Mouse (Mus musculus) hindbrain, embryonic 14.5 days (tissue): ENCODE data around the gene H2-Ke6. TPM values are rescaled to one million over a fixed set of nuclear protein-coding genes. Genes with fewer than 3 reads are reported as not detected.

Source experiments
- ATAC-seq: fragments of 200-750 bp; cut with Nextera tagmentation; 2 replicates; pipeline ENCODE4 v1.8.0; 2017; ENCODE audit warnings: moderate number of reproducible peaks, mild to moderate bottlenecking, moderate TSS enrichment, moderate library complexity; ENCODE audit not compliant: low FRiP score
- DNase-seq: peaks from one replicate; pipeline ENCODE4 v3.0.0-alpha.2; 2015; ENCODE audit warnings: low spot score
- H3K27ac ChIP-seq: fragments of 300-500 bp; sonication (generic); 2 replicates; pipeline ENCODE4 v1.5.1; 2014; ENCODE audit warnings: mild to moderate bottlenecking, moderate library complexity
- H3K27me3 ChIP-seq: fragments of 300-500 bp; sonication (generic); 2 replicates; pipeline ENCODE4 v1.6.1; 2014; ENCODE audit warnings: mild to moderate bottlenecking, low read length, mixed read lengths; ENCODE audit not compliant: control insufficient read depth, insufficient read depth
- H3K36me3 ChIP-seq: fragments of 300-500 bp; sonication (generic); replicated peaks from 2 replicates; pipeline ENCODE4 v1.6.1; 2014; ENCODE audit not compliant: control insufficient read depth, insufficient read depth
- H3K4me1 ChIP-seq: fragments of 300-500 bp; sonication (generic); replicated peaks from 2 replicates; pipeline ENCODE4 v1.6.1; 2014; ENCODE audit warnings: antibody characterized with exemption, low read length, mixed read lengths; ENCODE audit not compliant: control insufficient read depth, insufficient read depth
- H3K4me2 ChIP-seq: fragments of 300-500 bp; sonication (generic); replicated peaks from 2 replicates; pipeline ENCODE4 v1.6.1; 2014; ENCODE audit warnings: mild to moderate bottlenecking, moderate library complexity
- H3K4me3 ChIP-seq: fragments of 300-500 bp; sonication (generic); replicated peaks from 2 replicates; pipeline ENCODE4 v1.5.1; 2014; ENCODE audit warnings: mild to moderate bottlenecking, low read length
- H3K9ac ChIP-seq: fragments of 300-500 bp; sonication (generic); 2 replicates; pipeline ENCODE4 v1.6.1; 2014
- H3K9me3 ChIP-seq: fragments of 300-500 bp; sonication (generic); 2 replicates; pipeline ENCODE4 v1.6.1; 2016; ENCODE audit warnings: low read length; ENCODE audit not compliant: control insufficient read depth
- WGBS: fragments of 180-500 bp; shearing (Covaris S2); extraction: QIAGEN DNeasy Blood & Tissue Kit; methylation state at CpG from one replicate; pipeline ENCODE4 v1.1.7; 2014; 5-methylcytosine and 5-hydroxymethylcytosine counted together
- polyA plus RNA-seq: library from polyadenylated mRNA; unstranded; fragments of >200 nt; fragmentation: Nextera tagmentation; extraction: Ambion mirVana; gene quantifications from 2 replicates; pipeline ENCODE4 v1.2.1, GENCODE M21; 2014

Gene H2-Ke6
- polyA plus RNA-seq, 1 experiment from 2014 or later = 67.3 TPM

GRCm38 (mm10) chr17:34024861-34025755 lies 2.8 kb downstream of the H2-Ke6 start:
- Histone ChIP-seq H3K4me3 (peak overlapping the region; percentile 92), H3K4me2 (peak overlapping the region; percentile 83), H3K27me3 (no peaks in the 10 kb centered on the region), H3K27ac (peak overlapping the region; percentile 99), H3K9ac (peak overlapping the region; percentile 97), H3K4me1 (peaks cover 53% of the 10 kb centered on the region), H3K36me3 (peaks cover 44% of the 10 kb centered on the region), H3K9me3 (0 out of 2 replicates have a peak, but pooled peaks cover 2% of the 10 kb centered on the region)
- ATAC-seq (peak; percentile 1; the same call in 1 of the 2 replicates), DNase-seq (peak; percentile 50)
- under 1% methylated on average over 47 of the region's 57 CpGs for WGBS

- Histone ChIP-seq H3K4me2 (peak within 1 kb of the TSS; percentile 83), H3K9me3 (0 out of 2 replicates have a peak, but pooled peaks cover 3% of the 10 kb centered on the region), H3K27ac (peak within 1 kb of the TSS; percentile 99), H3K36me3 (peaks cover 39% of the 10 kb centered on the region), H3K27me3 (no peaks in the 10 kb centered on the region), H3K4me3 (peak within 1 kb of the TSS; percentile 92), H3K9ac (peak within 1 kb of the TSS; percentile 97), H3K4me1 (peaks cover 45% of the 10 kb centered on the region)
- DNase-seq (peak; percentile 86), ATAC-seq (peak; percentile 81)
- WGBS = under 1% methylated on average over 48 of the region's 58 CpGs
These were observed 3.5 kb downstream of the H2-Ke6 start, which contains the start of gene Ring1 for GRCm38 (mm10) chr17:34024317-34024821. TSS of gene Ring1 (minus strand) at chr17:34024680.

DNA sequence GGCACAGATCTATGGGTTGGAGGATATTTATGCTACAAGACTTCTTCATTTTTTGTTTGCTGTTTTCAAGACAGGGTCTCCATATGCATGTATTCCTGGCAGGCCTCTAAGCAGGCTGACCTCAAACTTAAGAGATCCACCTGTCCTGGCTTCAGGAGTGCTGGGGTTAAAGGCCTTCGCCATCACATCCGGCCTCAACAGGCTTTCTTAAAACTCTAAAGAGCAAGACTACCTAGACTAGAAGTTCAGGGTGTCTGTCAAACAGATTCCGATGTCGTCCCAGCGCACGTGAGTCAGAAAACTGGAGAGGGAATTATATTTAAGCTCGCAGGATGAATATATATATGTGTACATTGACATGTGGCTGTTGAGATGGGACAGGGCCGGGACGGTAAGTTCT lies 4.2 kb downstream of the H2-Ke6 start:
- 67% methylated on average over 9 of the region's 9 CpGs for WGBS
- no peak for ATAC-seq
- Histone ChIP-seq H3K27ac (peak overlapping the region; percentile 99), H3K27me3 (no peaks in the 10 kb centered on the region), H3K36me3 (peaks cover 32% of the 10 kb centered on the region), H3K9me3 (0 out of 2 replicates have a peak, but pooled peaks cover 3% of the 10 kb centered on the region), H3K4me1 (peaks cover 39% of the 10 kb centered on the region), H3K4me3 (peak overlapping the region; percentile 92), H3K4me2 (peak overlapping the region; percentile 83), H3K9ac (peak overlapping the region; percentile 97)
- no peak for DNase-seq

- H3K9me3 ChIP-seq = 0 out of 2 replicates have a peak, but pooled peaks cover 3% of the 10 kb centered on the region
- 98% methylated on average over 20 of the region's 20 CpGs for WGBS
- DNase-seq = no peak
- 0 out of 2 replicates have a peak overlapping the region, but pooled peaks have one; percentile 97 for H3K9ac ChIP-seq
- H3K4me2 ChIP-seq = no peak overlapping the region
- no peak overlapping the region for H3K4me3 ChIP-seq
- ATAC-seq = no peak
- H3K36me3 ChIP-seq = peaks cover 26% of the 10 kb centered on the region
- H3K27me3 ChIP-seq = no peaks in the 10 kb centered on the region
- H3K4me1 ChIP-seq = peaks cover 33% of the 10 kb centered on the region
- no peak overlapping the region for H3K27ac ChIP-seq
These were observed 4.9 kb downstream of the H2-Ke6 start for GRCm38 (mm10) chr17:34022987-34023386.

- 93% methylated on average over 11 of the region's 14 CpGs for WGBS
These were observed 5.5 kb downstream of the H2-Ke6 start for GRCm38 (mm10) chr17:34022414-34022783.

GRCm38 (mm10) chr17:34021539-34022413 lies 6.1 kb downstream of the H2-Ke6 start:
- DNase-seq = no peak
- ATAC-seq = no peak
- H3K9me3 ChIP-seq = 0 out of 2 replicates have a peak, but pooled peaks cover 3% of the 10 kb centered on the region
- 97% methylated on average over 23 of the region's 23 CpGs for WGBS
- H3K27me3 ChIP-seq = no peaks in the 10 kb centered on the region
- H3K4me1 ChIP-seq = peaks cover 23% of the 10 kb centered on the region
- H3K9ac ChIP-seq = no peak overlapping the region
- no peak overlapping the region for H3K4me3 ChIP-seq
- no peak overlapping the region for H3K27ac ChIP-seq
- H3K4me2 ChIP-seq = no peak overlapping the region
- H3K36me3 ChIP-seq = peaks cover 26% of the 10 kb centered on the region

More at GRCm38 (mm10) chr17:34022414-34022783, 5.5 kb downstream of the H2-Ke6 start:
- H3K9ac ChIP-seq = no peak overlapping the region
- H3K4me1 ChIP-seq = peaks cover 29% of the 10 kb centered on the region
- no peak for ATAC-seq
- H3K4me2 ChIP-seq = no peak overlapping the region
- no peak for DNase-seq
- H3K27me3 ChIP-seq = no peaks in the 10 kb centered on the region
- 0 out of 2 replicates have a peak, but pooled peaks cover 3% of the 10 kb centered on the region for H3K9me3 ChIP-seq
- H3K27ac ChIP-seq = no peak overlapping the region
- H3K36me3 ChIP-seq = peaks cover 26% of the 10 kb centered on the region
- no peak overlapping the region for H3K4me3 ChIP-seq

- WGBS = 95% methylated on average over 8 of the region's 8 CpGs
- Histone ChIP-seq H3K4me3 (no peak overlapping the region), H3K36me3 (peaks cover 4% of the 10 kb centered on the region; the same call in 1 of the 2 replicates), H3K4me2 (no peak overlapping the region), H3K27ac (no peak overlapping the region), H3K9me3 (no peaks in the 10 kb centered on the region), H3K9ac (no peak overlapping the region), H3K4me1 (no peaks in the 10 kb centered on the region), H3K27me3 (no peaks in the 10 kb centered on the region)
- DNase-seq (no peak), ATAC-seq (no peak)
These were observed 14.4 kb downstream of the H2-Ke6 start for GRCm38 (mm10) chr17:34013436-34013835.

DNA sequence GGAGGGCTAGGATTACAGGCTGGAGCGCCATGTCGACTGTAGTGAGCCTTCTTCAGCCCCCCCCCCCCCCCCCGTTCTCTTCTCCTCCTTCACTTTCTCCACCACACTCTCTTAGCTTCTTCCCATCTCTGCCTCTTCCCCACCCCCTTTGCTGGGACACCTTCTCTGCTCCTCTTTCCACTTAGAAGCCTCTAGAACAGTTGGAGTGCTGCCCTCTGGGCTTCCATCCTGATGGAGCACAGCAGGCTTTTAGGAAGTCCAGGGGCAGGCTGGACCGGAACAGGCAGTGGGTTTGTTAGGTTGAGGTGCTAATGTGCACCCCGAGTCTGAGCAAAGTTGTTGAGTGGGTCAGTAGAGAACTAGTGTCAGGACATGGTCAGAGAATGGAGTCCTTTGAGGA lies 17.7 kb downstream of the H2-Ke6 start:
- ATAC-seq (no peak), DNase-seq (no peak)
- Histone ChIP-seq H3K4me1 (no peaks in the 10 kb centered on the region), H3K9ac (no peak overlapping the region), H3K27ac (no peak overlapping the region), H3K4me3 (no peak overlapping the region), H3K9me3 (no peaks in the 10 kb centered on the region; the same call in 1 of the 2 replicates), H3K4me2 (no peak overlapping the region), H3K27me3 (no peaks in the 10 kb centered on the region), H3K36me3 (no peaks in the 10 kb centered on the region)
- WGBS = 76% methylated on average over 5 of the region's 5 CpGs
